Mouse (Mus musculus): ENCODE results near the gene Btbd35f23. TPM values are rescaled to one million over a fixed set of nuclear protein-coding genes. Genes with fewer than 3 reads are reported as not detected.
"Not testable (repeated sequence)": the region's sequence is repeated elsewhere in the genome, so short reads cannot be mapped to it uniquely, and the experiment has no call there.

Btbd35f23 gene
- not detected in 2 replicates for polyA plus RNA-seq (2015; fragmentation: Nextera tagmentation; extraction: Ambion mirVana)

DNA sequence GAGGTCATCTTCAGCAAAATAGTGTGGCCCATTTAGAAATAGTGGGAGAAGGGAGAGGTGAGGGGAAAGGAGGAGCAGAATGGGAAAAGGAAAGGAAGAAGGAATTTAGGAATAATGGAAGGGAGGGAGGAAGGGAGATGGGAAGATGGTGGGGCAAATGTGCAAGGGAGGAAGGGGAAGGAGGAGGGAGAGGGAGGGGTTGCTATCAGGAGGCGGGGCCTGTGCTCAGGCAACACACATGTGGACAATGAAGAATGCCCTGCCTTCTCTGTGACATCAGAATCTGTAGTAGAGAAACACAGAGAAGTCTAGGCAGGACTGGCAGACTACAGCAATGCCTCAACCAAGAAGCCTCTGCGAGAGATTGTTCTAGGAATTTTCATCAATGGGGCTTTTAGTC is at the start of gene Btbd35f23:
Btbd35f23 (plus strand) TSS at position 301 of the 400 bp plus-strand sequence.
- H3K27ac ChIP-seq (replicated peaks); H3K4me1 ChIP-seq (replicated peaks); H3K9me3 ChIP-seq (replicated peaks); H3K4me3 ChIP-seq (replicated peaks); H3K36me3 ChIP-seq (replicated peaks); H3K4me2 ChIP-seq; ATAC-seq (ENCODE audit: insufficient read depth); H3K27me3 ChIP-seq; H3K9ac ChIP-seq: not testable (repeated sequence)
- WGBS (ENCODE audit: insufficient replicate concordance) = 43% methylated on average over 2 of the region's 2 CpGs

Other genes starting within 250 kb of the Btbd35f23 start
- gene Btbd35f24, start 119.0 kb downstream of the Btbd35f23 start, polyA plus RNA-seq (2015; fragmentation: Nextera tagmentation; extraction: Ambion mirVana) = not detected in 2 replicates